Mouse (Mus musculus): ENCODE data around the gene Hist3h2a.

GRCm38 (mm10) chr11:58927053-58927452, 27.4 kb upstream of the Hist3h2a start:
- TF ChIP-seq EP300 (optimal IDR thresholded peaks at IDR 0.05) = no peak
- no peak for TF ChIP-seq CTCF (IDR thresholded peaks at IDR 0.05; ENCODE audit: low read depth)

Measured in stomach, postnatal 0 days (tissue).